Mouse (Mus musculus) heart, adult 2 months (tissue): ENCODE results near the gene Prkch.

Source experiments
- CTCF ChIP-seq: fragments of 200-600 bp; IDR thresholded peaks from 2 replicates; pipeline ENCODE4 v1.8.1; 2022; ENCODE audit warnings: antibody characterized with exemption, mild to moderate bottlenecking, moderate library complexity
- POLR2A ChIP-seq: fragments of 200-500 bp; IDR thresholded peaks from 2 replicates; pipeline ENCODE4 v1.6.1; 2011; ENCODE audit warnings: mild to moderate bottlenecking, low read depth, low read length, control low read depth; ENCODE audit not compliant: insufficient read depth

- no peak for TF ChIP-seq CTCF
- no peak for TF ChIP-seq POLR2A
Observed at GRCm38 (mm10) chr12:73793216-73793615, 208.6 kb downstream of the Prkch start.
